Comparison of ENCODE assay signal across 8 mouse cellular contexts in the genomic region with DNA sequence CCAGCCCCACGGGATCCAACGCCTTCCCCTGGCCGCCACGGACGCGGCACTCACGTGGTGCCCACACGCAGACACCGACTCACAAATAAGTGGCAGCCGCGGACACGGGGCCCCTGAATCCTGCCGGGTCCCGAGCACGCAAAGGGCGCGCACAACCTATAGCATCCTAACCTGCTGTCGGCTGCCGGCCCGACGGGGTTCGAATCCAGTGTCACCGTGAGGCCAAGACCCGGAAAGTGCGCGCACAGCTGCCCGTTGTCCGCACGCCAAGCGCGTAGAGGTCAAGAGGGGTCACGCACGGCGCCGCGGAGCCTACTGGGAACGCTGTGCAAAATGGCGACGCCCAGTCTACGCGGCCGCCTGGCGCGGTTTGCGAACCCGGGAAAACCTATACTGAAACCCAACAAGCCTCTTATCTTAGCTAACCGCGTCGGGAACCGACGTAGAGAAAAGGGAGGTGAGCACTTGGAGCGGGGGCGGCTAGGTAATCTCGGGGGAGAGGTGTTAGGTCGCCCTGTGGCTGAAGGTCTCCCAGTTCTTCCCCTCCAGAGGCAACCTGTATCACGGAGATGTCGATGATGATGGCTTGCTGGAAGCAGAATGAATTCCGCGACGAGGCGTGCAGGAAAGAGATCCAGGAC. TPM values are rescaled to one million over a fixed set of nuclear protein-coding genes. Genes with fewer than 3 reads are reported as not detected.
A peak's percentile ranks its signal among the peaks of the same experiment; 100 is the strongest.
DNase-seq lines count a peak whose midpoint lies in the region; ATAC-seq and TF ChIP-seq lines count a peak whose summit lies in the region.

A gene (plus strand): TSS at position 266 of the 641 bp plus-strand sequence.

- H3K4me2 ChIP-seq in forebrain, embryonic 16.5 days (ENCODE audit: low read length): peak within 1 kb of the TSS; percentile 64
- peak within 1 kb of the TSS; percentile 68 for H3K4me2 ChIP-seq in neural tube, embryonic 15.5 days

- no peak for TF ChIP-seq CTCF in G1E (IDR thresholded peaks at IDR 0.05; ENCODE audit: low read depth, low read length)
- no peak for TF ChIP-seq CTCF in lung, adult 2 months (IDR thresholded peaks at IDR 0.05; ENCODE audit: insufficient read depth, low read length)

- no peaks in the 10 kb centered on the region for H3K9me3 ChIP-seq in G1E (replicated peaks)
- no peaks in the 10 kb centered on the region for H3K9me3 ChIP-seq in forebrain, embryonic 16.5 days (ENCODE audit: control insufficient read depth, low read length)
- H3K9me3 ChIP-seq in neural tube, embryonic 15.5 days (replicated peaks): no peaks in the 10 kb centered on the region

- H3K36me3 ChIP-seq in G1E (replicated peaks): peaks cover 41% of the 10 kb centered on the region
- H3K36me3 ChIP-seq in forebrain, embryonic 16.5 days (ENCODE audit: control insufficient read depth, insufficient read depth): no peaks in the 10 kb centered on the region
- peaks cover 12% of the 10 kb centered on the region for H3K36me3 ChIP-seq in neural tube, embryonic 15.5 days

- H3K4me3 ChIP-seq in G1E (ENCODE audit: low read depth, low read length): peak within 1 kb of the TSS; percentile 92
- H3K4me3 ChIP-seq in forebrain, embryonic 16.5 days (replicated peaks; ENCODE audit: low read length): peak within 1 kb of the TSS; percentile 82
- peak within 1 kb of the TSS; percentile 97 for H3K4me3 ChIP-seq in lung, adult 2 months (replicated peaks; ENCODE audit: extremely low read depth, low read depth, low read length)
- H3K4me3 ChIP-seq in neural tube, embryonic 15.5 days (replicated peaks): peak within 1 kb of the TSS; percentile 88

- peak within 1 kb of the TSS; percentile 92 for H3K27ac ChIP-seq in forebrain, embryonic 16.5 days (ENCODE audit: low read length)
- peak within 1 kb of the TSS; percentile 91 for H3K27ac ChIP-seq in neural tube, embryonic 15.5 days (replicated peaks)

- H3K27me3 ChIP-seq in G1E (ENCODE audit: insufficient read depth, low read length): no peaks in the 10 kb centered on the region
- no peaks in the 10 kb centered on the region for H3K27me3 ChIP-seq in forebrain, embryonic 16.5 days (replicated peaks; ENCODE audit: control insufficient read depth, insufficient read depth, low read length)
- H3K27me3 ChIP-seq in neural tube, embryonic 15.5 days (replicated peaks): no peaks in the 10 kb centered on the region

- H3K9ac ChIP-seq in forebrain, embryonic 16.5 days (replicated peaks; ENCODE audit: low read depth, low read length): peak within 1 kb of the TSS; percentile 87
- peak within 1 kb of the TSS; percentile 81 for H3K9ac ChIP-seq in neural tube, embryonic 15.5 days (replicated peaks)

- intact Hi-C loops in heart, postnatal 25 days (cut with DNase I): no loop called here

- peaks cover 65% of the 10 kb centered on the region for H3K4me1 ChIP-seq in G1E (ENCODE audit: insufficient read depth, low read depth, low read length)
- peaks cover 43% of the 10 kb centered on the region for H3K4me1 ChIP-seq in forebrain, embryonic 16.5 days (replicated peaks; ENCODE audit: control insufficient read depth, insufficient read depth, low read length)
- peaks cover 7% of the 10 kb centered on the region for H3K4me1 ChIP-seq in lung, adult 2 months (ENCODE audit: control insufficient read depth, insufficient read depth, low read length)
- peaks cover 58% of the 10 kb centered on the region for H3K4me1 ChIP-seq in neural tube, embryonic 15.5 days

- under 1% methylated on average over 61 of the region's 61 CpGs for WGBS in forebrain, embryonic 16.5 days
- under 1% methylated on average over 61 of the region's 61 CpGs for WGBS in lung, adult 2 months
- under 1% methylated on average over 61 of the region's 61 CpGs for WGBS in neural tube, embryonic 15.5 days

- peak; percentile 55 for ATAC-seq in G1E (ENCODE audit: extremely low read depth, insufficient number of reproducible peaks, low FRiP score, poor library complexity, severe bottlenecking)
- ATAC-seq in forebrain, embryonic 16.5 days: peak; percentile 64
- ATAC-seq in neural tube, embryonic 15.5 days (ENCODE audit: low FRiP score): peak; percentile 75

- peak; percentile 85 for TF ChIP-seq POLR2A in lung, adult 2 months (IDR thresholded peaks at IDR 0.05; ENCODE audit: borderline replicate concordance, extremely low read depth, low read depth, low read length)

- DNase-seq in G1E (ENCODE audit: low spot score): peak; percentile 53
- peak; percentile 87 to 93 for DNase-seq in cerebellum, adult 18-20 months
- DNase-seq in heart, postnatal 25 days (ENCODE audit: low spot score): peak; percentile 77
- peak; percentile 84 to 95 for DNase-seq in layer of hippocampus, adult 18-20 months (ENCODE audit: low spot score in 2 of 2)
- DNase-seq in lung, adult 2 months: peak; percentile 96
- peak; percentile 95 for DNase-seq in testis, postnatal 10 days (ENCODE audit: low spot score)

RNA-seq across cellular contexts. Expression of the gene that starts here (rescaled TPM):
- total RNA-seq in G1E (2014; fragmentation: Nextera tagmentation) (43.0 and 53.6 TPM in 2 replicates), G1E (2017) (135 and 152 TPM in 2 replicates)
- 8.4 and 8.7 TPM in 2 replicates for polyA plus RNA-seq in G1E (2012)
- polyA plus RNA-seq in forebrain, embryonic 16.5 days (2015; fragmentation: Nextera tagmentation; extraction: Ambion mirVana): 175 and 187 TPM in 2 replicates
- 100 to 1,000 TPM; 120 to 126 TPM for total RNA-seq in heart, postnatal 25 days (2021)
- 10 to 100 TPM; 53.1 to 53.3 TPM for total RNA-seq in layer of hippocampus, adult 18-20 months (2021)
- polyA plus RNA-seq in lung, adult 2 months (2012; rRNA removed): 19.7 and 23.2 TPM in 2 replicates
- 173 and 194 TPM in 2 replicates for polyA plus RNA-seq in neural tube, embryonic 15.5 days (2015; fragmentation: Nextera tagmentation; extraction: Ambion mirVana)

Comparison
In these comparisons a context has a peak if more than half of its experiments do, and no peak if none do; other contexts are left out.
1. Peak in every context shown above with its lines: DNase-seq, ATAC-seq, H3K4me3 ChIP-seq and H3K27ac ChIP-seq.